Mouse (Mus musculus) heart, postnatal 10 days (tissue): Measurements from ENCODE around the gene Clip1. TPM values are rescaled to one million over a fixed set of nuclear protein-coding genes. Genes with fewer than 3 reads are reported as not detected.

Source experiments
- total RNA-seq, 2 experiments: library from RNA; stranded (reverse); gene quantifications; 2 replicates each; pipeline ENCODE4 v1.2.3; 2021

Clip1 gene
- total RNA-seq, 2 experiments from 2014 or later, result 135 to 144 TPM

Other genes starting within 250 kb of the Clip1 start
- not detected for gene Lrrc43, start 195.3 kb downstream of the Clip1 start, total RNA-seq
- gene Il31, start 195.1 kb downstream of the Clip1 start, total RNA-seq, result not detected
- not detected for gene B3gnt4, start 174.2 kb downstream of the Clip1 start, total RNA-seq
- gene Diablo, start 160.4 kb downstream of the Clip1 start, total RNA-seq, result 10 to 100 TPM; 54.5 to 59.1 TPM
- not detected for gene Gm49027, start 159.1 kb downstream of the Clip1 start, total RNA-seq
- gene Vps33a, start 111.6 kb downstream of the Clip1 start, total RNA-seq, result 10 to 100 TPM; 34.6 to 34.8 TPM
- 10 to 100 TPM; 39.4 to 49.5 TPM for gene Zcchc8, start 36.5 kb upstream of the Clip1 start, total RNA-seq
- 10 to 100 TPM; 54.1 to 55.8 TPM for gene Rsrc2, start 64.8 kb upstream of the Clip1 start, total RNA-seq
- 10 to 100 TPM in 1 of 2 experiments, 1 to 10 TPM in 1; 6.9 to 10.3 TPM for gene Kntc1, start 65.1 kb upstream of the Clip1 start, total RNA-seq
- gene Hcar2, start 180.9 kb upstream of the Clip1 start, total RNA-seq, result under 1 TPM in 1 of 2 experiments, not detected in 1; 0.17 TPM
- gene Hcar1, start 195.4 kb upstream of the Clip1 start, total RNA-seq, result under 1 TPM; 0.69 to 0.77 TPM
- 10 to 100 TPM; 53.4 to 54.2 TPM for gene Denr, start 222.6 kb upstream of the Clip1 start, total RNA-seq
- under 1 TPM in 1 of 2 experiments, not detected in 1; 0.89 TPM for gene Gm43518, start 242.8 kb upstream of the Clip1 start, total RNA-seq
- 1 to 10 TPM; 2.2 to 3.1 TPM for gene Ccdc62, start 246.1 kb upstream of the Clip1 start, total RNA-seq